Mouse (Mus musculus) lung, postnatal 25 days (tissue): ENCODE measurements around the gene Sppl2c.

ENCODE experiments used
- DNase-seq: peaks from one replicate; pipeline ENCODE4 v3.0.0; 2022; ENCODE audit warnings: low spot score

Sppl2c gene

GRCm38 (mm10) chr11:104186135-104186836 is at the start of gene Sppl2c:
Gene Sppl2c, plus strand, starts transcription at chr11:104186327.
- no peak for DNase-seq

- no peak for DNase-seq
Observed at GRCm38 (mm10) chr11:104138976-104139375, 47.2 kb upstream of the Sppl2c start.

GRCm38 (mm10) chr11:104144930-104145329 is 41.2 kb upstream of the Sppl2c start:
- DNase-seq = no peak

DNA sequence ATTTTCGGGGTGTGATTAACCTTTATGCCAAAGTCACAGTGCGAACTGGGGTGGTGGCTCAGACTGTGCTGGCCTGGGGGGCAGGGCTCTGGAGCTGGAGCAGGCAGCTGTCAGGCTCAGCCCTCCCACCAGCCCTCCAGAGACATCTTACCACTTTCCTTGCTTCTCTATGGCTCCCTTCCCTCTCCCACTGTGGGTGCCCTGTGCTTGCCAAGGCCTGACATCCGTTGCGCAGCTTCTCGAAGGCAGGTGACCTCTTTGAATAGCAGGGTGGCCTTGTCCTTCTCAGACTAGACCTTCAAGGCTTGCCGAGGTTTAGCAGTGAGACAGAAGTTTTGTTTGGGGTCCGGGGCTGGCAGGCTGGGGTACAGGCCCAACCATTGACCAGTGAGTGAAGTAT is 37.3 kb upstream of the Sppl2c start:
- no peak for DNase-seq

DNA sequence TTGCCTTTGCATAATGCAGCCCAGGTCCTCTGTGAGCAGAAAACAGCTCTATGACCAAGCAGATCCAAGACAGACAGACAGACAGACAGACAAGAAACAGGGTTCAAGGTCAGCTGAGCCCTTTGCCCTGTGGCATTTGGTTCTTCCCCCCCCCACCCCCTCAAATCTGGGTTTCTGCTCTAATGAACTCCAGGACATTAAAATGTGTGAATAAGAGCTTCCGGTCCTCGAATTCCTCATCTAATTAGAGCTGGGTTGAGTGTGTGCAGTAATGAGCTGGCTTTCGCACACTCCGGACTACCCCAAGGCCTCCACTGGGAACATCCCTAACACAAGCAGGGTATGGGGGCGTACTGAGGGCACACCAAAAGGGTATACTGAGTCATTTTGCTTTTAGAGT is 35.2 kb upstream of the Sppl2c start:
- DNase-seq = no peak

- DNase-seq = no peak
Observed at GRCm38 (mm10) chr11:104154332-104154731, 31.8 kb upstream of the Sppl2c start.

DNA sequence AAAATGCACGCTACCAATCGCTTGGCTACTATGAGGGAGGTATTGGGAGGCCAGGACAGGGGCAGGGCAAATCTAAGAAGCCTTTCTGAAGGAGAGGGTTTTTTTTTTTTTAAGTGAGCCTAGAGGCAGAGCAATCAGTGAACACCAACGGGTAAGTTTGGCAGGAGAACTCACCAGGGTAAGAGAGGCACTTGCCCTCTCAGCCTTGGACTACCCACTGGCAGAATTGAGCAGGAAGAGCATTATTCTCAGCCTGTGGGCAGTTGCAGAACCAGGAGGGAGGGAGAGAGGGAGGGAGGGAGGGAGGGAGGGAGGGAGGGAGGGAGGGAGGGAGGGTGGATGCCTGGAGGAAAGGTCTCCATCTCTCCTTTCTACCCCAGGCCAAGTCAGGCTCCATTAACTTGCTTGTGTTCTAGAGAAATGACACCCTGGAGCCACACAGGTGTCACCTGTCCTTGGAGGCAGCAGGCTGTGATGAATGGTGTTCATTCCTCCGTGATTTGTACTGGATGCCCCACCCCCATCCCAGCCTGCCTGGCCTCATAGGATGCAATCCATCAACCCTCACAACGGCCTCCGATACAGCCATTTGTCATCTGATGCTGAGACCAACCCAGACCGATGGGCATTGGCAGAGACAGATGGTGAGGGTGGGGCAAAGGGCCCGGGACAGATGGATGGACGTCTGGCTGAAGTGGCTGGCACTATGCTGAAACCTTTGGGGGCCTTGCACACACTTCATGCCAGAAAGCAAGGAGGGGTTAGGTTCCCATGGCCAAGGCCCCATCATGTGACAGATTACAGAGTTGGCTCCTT is 31.1 kb upstream of the Sppl2c start:
- DNase-seq = no peak

- DNase-seq = no peak
Observed at GRCm38 (mm10) chr11:104155899-104156298, 30.2 kb upstream of the Sppl2c start.

- no peak for DNase-seq
Observed at GRCm38 (mm10) chr11:104156391-104156790, 29.7 kb upstream of the Sppl2c start.

DNA sequence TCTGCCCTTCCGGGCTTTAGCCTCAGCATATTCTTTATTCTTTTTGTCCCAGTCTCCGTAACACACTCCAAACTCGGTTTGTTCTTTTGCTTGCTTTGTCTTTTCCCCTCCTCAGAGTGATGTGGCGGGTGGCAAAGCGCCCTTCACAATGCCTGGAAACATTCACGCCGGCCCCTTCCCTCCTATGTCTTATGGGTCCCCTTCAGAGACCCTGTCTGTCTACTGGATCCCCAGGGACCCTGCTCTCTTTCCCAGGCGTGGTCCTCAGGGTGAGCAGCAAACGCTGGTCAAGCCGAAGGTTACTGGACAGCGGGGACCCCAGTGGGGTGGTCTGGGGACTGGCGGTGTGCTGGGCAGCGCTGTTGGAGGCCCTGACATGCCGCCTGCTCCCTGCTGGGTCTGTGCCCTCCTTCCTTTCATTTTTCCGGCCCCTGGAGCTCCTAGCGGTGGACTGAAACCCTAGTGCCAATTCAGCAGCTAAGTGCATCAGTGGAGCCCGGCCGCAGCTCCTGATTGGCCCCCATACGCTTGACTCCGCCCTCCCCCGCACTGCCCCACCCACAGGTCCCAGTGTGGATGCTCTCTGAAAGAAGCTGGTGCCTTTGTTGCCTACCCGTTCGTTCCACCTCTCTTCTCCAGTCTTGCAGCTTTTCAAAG is 28.4 kb upstream of the Sppl2c start:
- peak; percentile 30 for DNase-seq

GRCm38 (mm10) chr11:104158260-104158907 is 27.7 kb upstream of the Sppl2c start:
- DNase-seq = no peak

DNA sequence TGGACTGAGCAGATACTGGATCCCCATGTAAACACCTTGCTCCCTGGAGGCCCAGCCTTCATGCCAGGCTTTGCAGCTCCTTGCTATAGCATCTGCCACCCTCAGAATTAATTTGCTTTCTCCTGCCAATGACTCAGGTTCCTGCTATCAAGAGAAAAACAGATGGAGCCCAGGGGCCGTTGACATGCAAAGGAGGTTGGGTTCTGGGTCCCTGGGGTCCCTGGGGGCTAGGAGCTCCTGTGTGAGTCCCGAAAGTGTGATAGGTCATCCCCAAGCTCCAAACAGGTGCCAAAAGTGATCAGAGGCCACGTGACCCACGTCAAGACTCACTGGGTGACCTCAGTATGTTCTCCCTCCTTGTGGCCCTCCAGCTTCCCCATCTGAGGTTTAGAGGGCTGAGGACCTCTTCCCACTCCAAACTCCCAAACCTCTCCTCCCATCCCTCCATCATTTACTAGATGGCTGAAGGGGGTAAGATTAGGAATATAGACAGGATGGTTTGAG is 26.3 kb upstream of the Sppl2c start:
- DNase-seq = no peak

GRCm38 (mm10) chr11:104161153-104161552 is 25.0 kb upstream of the Sppl2c start:
- DNase-seq = no peak

DNA sequence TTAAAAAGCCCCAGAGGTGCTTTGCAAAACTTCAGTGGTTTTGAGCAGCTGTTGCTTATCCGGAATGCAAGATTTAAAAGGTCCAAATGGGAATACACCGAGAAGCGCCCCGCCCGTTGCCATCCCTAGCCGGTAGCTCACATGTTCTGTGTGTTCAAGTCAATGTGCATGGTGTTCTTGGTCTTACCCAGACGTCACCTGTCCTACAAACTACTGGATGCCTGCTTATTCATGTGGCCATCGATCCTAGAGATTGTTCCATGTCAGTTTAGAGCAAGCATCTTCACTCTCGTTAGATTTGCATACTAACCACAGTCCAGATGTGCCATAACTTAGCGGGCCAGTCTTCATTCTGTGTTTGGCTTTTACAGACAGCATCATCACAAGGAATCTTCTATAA is 21.9 kb upstream of the Sppl2c start:
- DNase-seq = no peak

GRCm38 (mm10) chr11:104171281-104171781 is 14.8 kb upstream of the Sppl2c start:
- peak; percentile 37 for DNase-seq

DNA sequence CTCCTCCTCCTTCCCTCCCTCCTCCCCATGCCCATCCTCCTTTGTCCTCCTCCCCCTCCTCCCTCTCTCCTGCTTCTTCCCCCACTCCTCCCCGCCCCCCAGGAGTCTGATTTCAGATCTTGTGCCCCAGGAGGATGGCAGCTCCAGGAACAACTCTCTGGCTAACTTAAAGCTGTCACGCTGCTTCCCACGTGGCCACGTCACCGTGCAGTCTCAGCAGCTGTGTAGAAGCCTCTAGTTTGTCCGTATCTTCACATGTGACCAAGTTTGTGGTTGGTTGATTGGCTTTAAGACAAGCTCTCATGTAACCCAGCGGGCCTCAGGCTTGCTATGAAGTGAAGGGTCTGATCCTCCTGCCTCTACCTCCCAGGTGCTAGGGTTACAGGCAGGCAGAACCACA is 7.2 kb upstream of the Sppl2c start:
- DNase-seq = no peak

DNA sequence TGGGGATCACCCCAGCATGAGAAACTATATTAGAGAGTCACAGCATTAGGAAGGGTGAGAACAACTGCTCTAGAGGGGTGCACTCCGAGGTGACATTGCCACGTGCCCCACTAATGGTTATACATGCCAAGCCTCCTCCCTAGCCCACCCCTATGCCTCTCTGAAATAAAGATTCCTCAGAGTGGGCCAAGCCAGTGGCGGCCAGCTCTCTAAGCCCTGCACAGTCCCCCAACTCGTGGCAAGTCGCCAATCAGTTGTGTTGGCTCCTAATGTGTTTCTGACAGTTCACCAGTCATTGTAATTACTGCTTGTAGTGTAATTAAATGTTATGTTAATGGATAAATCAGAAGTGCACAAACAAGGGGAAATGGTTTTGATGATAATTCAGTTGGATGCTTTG is 6.3 kb upstream of the Sppl2c start:
- no peak for DNase-seq

GRCm38 (mm10) chr11:104182141-104182540 is 4.0 kb upstream of the Sppl2c start:
- DNase-seq = no peak

DNA sequence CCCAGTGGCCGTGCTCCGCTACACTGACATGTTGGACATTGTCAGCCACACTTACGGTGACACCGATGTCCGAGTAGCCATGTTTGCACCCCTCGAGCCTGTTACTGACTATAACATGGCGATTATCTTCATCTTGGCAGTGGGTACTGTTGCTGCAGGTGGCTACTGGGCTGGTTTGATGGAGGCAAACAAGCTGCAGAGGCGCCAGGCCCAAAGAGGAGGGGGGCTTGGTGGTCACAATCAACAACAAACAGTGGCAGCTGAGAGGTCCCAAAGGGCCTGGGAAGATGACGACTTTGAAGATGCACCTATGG is 667 bp downstream of the Sppl2c start:
- DNase-seq = no peak

DNA sequence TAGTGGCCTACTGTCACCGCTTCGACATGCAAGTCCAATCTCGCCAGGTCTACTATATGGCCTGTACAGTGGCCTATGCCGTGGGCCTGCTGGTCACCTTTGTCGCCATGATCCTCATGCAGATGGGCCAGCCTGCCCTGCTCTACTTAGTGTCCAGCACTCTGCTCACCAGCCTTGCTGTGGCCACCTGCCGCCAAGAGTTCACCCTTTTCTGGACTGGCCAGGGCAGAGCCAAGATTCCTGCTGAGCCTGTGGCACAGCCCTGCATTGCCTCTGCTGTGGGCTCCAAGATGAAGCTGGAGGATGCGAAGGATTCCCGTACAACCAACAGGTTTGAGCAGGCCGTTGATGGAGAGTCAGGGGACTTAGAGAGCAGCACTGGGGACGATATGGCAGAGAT is 1.6 kb downstream of the Sppl2c start:
- DNase-seq = no peak

DNA sequence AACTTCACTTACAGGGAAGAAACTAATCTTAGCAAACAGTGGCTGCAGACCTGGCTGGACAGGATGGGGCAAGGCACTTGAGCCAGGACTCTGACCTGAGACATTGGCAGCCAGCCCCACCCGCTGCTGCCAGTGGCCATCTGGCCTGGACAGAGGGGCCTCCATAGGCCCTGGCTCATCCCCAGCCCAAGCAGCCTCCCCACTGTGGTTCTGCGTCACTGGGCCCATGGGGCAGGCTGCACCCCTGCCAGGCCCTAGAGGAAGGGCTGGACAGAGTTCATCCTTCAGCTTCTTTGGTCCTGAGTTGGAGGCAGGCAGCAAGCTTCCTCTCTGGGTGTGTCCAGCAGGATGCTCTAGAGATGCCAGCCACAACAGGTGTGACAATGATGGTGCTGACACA is 3.9 kb downstream of the Sppl2c start:
- DNase-seq = no peak

DNA sequence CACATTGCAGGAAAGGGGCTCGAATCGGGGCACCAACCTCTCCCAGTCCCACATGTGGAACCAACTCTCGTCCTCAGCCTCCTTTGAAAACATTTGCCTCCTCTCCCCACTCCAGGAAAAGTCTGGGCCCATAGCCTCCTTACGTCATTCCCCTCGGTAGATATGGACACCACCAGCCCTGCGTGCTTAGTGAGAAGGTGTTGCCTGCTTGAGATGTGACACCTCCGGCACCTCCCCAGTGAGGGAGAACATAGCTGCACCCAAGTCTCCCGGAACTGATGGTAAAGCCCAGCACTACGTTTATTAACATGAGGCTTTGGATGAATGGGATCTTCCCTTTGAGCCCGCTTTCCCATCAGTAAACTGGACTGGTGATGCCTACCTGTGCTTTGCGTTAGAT is 9.3 kb downstream of the Sppl2c start:
- no peak for DNase-seq
